Mouse (Mus musculus) common myeloid progenitor, adult 5-6 weeks (primary cell): Measurements from ENCODE around the gene Rreb1. TPM values are rescaled to one million over a fixed set of nuclear protein-coding genes. Genes with fewer than 3 reads are reported as not detected.
A peak's percentile ranks its signal among the peaks of the same experiment; 100 is the strongest.

Experiments
- ATAC-seq: replicated peaks from 2 replicates; pipeline ENCODE4 v1.8.0; 2016; ENCODE audit warnings: low read depth, mild to moderate bottlenecking, moderate TSS enrichment, inconsistent platforms; ENCODE audit not compliant: poor library complexity, severe bottlenecking
- total RNA-seq: library from RNA; stranded (forward); fragments of 200-1000, 187-1606 nt; gene quantifications from 2 replicates; pipeline ENCODE4 v1.2.3, GENCODE M21; 2017

Rreb1 gene
- total RNA-seq, 1 experiment from 2014 or later: 32.0 TPM

- no peak for ATAC-seq
Observed at GRCm38 (mm10) chr13:37846507-37846906, 68.3 kb downstream of the Rreb1 start.

DNA sequence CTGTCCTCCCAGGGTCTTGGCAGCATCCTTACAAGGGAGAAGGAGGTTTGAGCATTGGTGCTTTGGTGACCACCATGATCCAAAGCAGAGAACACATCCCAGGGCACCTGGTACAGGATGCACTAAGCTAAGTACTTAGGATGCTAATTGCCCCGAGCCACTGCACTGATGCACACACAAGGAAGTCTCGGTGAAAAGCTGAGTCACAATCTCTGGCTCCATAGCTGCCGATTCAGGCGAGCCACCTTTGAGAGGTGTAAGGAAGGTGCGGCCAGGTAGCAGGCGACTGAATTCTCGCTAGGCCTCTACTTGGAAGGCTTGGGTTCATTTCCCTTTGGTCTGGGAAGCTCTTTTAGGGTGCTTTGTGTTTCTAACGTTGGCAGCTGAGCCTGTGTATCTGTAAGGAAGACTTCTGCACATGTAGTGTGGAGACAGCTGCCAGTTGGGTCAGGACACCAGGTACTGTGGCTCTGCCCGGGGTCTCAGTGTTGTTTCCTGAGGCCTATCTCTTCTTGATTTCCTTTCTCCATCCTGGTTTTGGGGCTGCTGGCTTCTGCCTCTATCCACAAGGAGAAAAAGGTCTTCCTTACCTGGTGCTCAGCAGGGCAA is 68.9 kb downstream of the Rreb1 start:
- ATAC-seq: no peak

DNA sequence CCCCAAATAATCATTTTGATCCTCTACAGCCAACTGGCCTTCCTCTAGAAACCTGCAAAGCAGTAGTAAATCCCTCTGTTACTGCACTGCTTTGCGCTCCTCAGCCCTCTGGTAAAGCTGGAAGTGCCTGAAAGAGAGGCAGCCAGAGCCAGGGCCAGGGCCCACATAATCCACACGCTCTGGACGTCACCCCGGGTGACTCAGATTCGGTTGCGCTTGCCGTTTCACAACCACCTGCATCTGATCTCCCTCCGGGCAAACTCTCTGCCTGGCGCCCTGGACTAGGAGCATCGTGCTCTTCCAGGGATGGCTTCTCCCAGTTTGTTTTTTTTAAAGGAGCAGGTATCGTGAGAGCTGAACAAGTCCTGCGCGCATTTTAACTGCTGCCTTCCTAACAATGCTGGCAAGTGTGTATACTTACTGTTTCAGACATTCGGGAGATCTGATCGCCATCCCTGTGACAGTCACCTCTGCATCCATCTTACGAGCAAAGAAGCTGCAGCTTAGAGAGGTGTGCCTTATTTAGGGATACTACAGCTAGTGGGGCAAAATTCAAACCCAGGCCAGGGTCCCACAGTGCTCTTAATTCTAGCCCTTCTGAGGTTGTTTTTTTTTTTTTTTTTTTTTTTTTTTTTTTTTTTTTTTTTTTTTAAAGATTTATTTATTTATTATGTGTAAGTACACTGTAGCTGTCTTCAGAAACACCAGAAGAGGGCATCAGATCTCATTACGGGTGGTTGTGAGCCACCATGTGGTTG is 69.6 kb downstream of the Rreb1 start:
- ATAC-seq: no peak

DNA sequence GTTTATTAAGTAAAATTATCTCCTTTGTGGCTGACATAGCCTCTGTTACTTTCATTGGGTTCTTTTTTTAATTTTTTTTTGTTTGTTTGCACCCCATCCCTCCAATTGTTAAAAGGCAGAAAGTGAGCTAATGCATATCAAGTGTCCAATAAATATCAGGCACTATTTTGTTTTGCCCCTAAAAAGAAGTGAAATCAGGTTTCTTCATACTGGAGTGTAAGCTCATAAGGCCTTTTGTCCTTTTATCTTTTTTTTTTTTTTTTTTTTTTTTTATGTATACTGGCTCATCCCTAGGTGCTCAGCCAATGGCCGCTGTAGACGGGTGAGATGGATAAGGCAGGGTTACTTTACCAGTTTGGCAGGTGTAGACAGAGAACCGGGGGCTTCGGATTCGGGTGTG is 70.2 kb downstream of the Rreb1 start:
- no peak for ATAC-seq

- ATAC-seq: no peak
Observed at GRCm38 (mm10) chr13:37851617-37852016, 73.4 kb downstream of the Rreb1 start.

DNA sequence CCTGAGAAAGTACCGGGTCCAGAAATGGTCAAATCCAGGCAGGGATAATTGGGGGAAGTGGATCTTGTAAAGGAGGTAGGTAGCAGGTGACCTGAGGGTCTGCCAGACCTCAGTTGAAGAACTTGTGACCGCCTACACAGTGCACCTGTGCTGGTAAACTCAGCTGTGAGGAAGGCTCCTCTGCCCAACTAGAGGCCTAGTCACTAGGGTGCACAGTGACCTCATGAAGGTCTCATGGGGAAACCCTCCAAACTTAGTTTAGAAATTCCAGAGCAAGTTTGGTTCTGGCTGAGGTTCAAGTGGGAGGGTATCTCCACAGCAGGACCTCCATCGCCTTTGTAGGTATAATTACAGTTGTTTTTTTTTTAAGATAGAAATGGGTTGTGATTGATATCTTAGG is 74.7 kb downstream of the Rreb1 start:
- no peak for ATAC-seq

DNA sequence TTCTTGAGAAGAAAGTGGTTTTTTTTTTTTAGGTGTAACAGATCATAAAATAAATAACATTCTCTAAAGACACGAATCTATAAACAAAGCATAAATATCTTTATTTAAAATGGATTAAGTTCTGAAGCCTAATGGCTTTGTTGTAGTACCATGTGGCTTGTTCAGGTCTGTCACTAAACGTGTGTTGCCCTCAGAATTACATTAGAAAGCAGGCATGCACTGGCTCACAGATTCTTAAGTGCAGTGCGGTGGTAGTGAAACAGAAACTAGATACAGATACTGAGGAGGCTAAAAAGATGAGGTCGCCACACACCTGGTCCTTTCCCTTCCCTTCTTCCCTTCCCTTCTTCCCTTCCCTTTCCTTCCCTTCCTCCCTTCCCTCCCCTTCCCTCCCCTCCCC is 75.2 kb downstream of the Rreb1 start:
- no peak for ATAC-seq

- ATAC-seq: peak; percentile 4; the same call in 1 of the 2 replicates
Observed at GRCm38 (mm10) chr13:37854031-37854431, 75.8 kb downstream of the Rreb1 start.

- peak; percentile 52 for ATAC-seq
Observed at GRCm38 (mm10) chr13:37854455-37855220, 76.4 kb downstream of the Rreb1 start.

- no peak for ATAC-seq
Observed at GRCm38 (mm10) chr13:37855221-37855757, 77.1 kb downstream of the Rreb1 start.

GRCm38 (mm10) chr13:37855765-37856164 is 77.6 kb downstream of the Rreb1 start:
- ATAC-seq: no peak

DNA sequence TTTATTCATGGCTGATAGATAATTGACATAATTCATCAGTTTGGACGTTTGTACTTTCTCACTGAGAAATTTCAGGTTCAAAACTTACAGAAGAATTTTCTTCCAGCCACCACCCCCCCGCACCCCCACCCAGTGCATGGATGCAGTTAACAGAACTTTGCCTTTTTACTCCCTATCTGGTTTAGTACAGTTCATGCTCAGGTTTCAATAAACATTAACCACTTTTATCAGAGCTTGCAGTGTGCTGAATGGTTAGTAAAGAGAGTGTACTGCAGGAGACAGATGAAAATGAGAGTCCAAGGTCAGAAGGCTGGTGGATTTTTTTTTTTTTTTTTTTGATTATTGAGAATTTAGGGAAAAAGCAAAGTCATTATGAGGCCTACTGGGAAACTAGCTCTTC is 78.3 kb downstream of the Rreb1 start:
- ATAC-seq: no peak

DNA sequence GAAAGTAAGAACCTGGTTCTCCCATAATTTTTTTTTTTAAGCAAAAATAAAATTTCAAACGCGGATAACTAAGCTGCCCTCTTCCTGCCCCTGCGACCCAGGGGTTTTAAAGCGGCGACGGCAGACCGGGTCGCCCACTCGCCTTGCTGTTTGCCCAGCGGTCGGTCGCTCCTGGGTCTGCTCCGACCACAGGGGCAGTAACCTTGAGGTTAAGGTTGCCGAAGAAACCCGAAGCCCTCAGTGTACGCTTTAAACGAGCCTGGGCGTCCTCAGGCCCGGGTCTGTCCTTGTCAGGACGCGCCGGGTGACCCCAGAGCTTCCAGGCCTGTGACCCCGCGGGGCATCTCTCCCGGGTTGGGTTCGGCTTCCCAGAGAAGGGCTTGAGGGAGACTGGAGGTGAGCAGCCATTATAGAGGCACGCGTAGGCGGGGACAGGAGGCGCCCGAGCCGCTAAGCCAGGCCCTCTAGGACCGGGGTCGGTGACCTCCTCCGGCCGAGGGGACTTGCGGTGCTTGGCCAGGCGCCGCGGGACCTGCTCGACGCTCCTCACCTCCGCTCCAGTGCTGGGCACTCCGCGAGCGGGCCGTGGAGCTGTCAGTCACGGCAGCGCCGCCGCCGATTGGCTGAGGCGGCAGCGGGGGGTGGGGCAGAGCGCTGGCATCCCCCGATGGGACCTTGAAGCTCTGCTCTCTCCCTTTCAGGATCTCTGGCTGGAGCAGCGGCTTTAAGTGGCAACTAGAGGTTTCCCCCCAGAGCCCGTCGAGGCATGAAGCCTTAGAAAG is 79.3 kb downstream of the Rreb1 start:
- peak; percentile 61 for ATAC-seq

GRCm38 (mm10) chr13:37858066-37858501 is 79.9 kb downstream of the Rreb1 start:
- peak; percentile 9 for ATAC-seq

DNA sequence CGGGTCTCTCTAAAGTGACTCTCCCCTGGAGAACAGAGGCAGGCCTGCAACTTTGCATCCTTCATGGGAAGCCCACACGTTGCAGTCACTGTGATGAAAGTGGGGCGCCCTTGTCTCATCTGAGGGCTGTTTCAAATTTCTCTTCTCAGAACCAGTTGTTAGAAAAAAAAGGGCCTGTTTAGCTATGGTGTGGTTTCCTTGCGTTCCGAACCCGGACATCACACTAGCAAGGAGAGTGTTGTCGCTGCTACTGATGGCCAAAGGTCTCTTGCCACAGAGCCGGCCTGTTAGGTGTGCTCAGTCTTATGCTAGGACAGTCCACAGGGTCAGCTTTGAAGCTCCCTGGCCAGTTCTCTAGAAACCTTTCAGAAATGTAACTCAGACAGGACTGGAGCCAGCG is 80.3 kb downstream of the Rreb1 start:
- no peak for ATAC-seq

- no peak for ATAC-seq
Observed at GRCm38 (mm10) chr13:37859782-37860181, 81.6 kb downstream of the Rreb1 start.

- no peak for ATAC-seq
Observed at GRCm38 (mm10) chr13:37860204-37860603, 82.0 kb downstream of the Rreb1 start.

DNA sequence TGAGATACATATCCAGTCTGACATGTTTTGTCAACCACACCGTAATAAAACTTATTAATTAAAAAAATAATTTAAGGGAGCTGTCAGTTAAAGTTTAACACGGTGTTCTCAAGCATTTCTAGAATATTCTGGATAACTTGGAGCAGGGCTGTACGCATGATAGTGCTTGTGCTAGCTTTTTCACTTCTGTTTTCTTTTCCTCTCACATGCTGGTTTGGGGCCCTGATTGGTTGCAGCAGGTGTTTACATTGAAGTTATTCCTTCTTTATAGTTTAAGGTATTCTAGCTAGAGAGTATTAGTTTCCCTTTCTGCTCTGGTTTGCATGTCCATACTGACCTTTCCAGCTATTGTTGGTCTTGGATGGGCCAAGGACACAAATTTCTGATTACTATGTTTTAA is 82.6 kb downstream of the Rreb1 start:
- ATAC-seq: no peak

- ATAC-seq: no peak
Observed at GRCm38 (mm10) chr13:37862492-37862891, 84.3 kb downstream of the Rreb1 start.

DNA sequence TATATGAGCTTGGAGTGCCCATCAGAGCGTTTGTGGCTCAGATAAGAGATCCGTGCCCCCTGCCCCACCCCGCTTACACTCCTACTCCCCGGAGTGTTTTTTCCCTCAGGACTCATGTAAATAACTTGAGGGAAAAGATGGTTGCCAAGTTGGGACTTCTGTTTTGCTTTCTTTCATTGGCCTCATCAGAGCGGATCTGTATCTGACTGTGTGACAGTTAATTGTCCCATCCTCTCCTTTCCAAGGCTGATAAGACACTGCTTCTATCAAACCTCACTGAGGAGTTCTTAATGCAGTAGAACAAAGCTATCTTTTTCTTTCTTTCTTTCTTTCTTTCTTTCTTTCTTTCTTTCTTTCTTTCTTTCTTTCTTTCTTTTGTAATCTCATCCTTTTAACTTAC is 85.4 kb downstream of the Rreb1 start:
- ATAC-seq: no peak
